Mouse (Mus musculus) megakaryocyte progenitor cell, adult 5-6 weeks (primary cell): ENCODE results near the gene Ap2b1. TPM values are rescaled to one million over a fixed set of nuclear protein-coding genes. Genes with fewer than 3 reads are reported as not detected.
"Not testable (repeated sequence)": the region's sequence is repeated elsewhere in the genome, so short reads cannot be mapped to it uniquely, and the experiment has no call there.

ENCODE experiments used
- ATAC-seq: replicated peaks from 2 replicates; pipeline ENCODE4 v1.8.0; 2016; ENCODE audit warnings: mild to moderate bottlenecking, moderate TSS enrichment, inconsistent platforms; ENCODE audit not compliant: poor library complexity
- total RNA-seq, 2 experiments: library from RNA; stranded (forward) in 1 of 2; stranded (reverse) in 1 of 2; fragments of 157-497, 149-512 nt in 1 of 2; fragments of 200-1000 nt in 1 of 2; gene quantifications; 2 replicates each; pipeline versions ENCODE4 v1.2.3 to v1.2.4; 2015 to 2017

Ap2b1 gene
- total RNA-seq, 2 experiments from 2014 or later: 51.3 to 58.5 TPM

DNA sequence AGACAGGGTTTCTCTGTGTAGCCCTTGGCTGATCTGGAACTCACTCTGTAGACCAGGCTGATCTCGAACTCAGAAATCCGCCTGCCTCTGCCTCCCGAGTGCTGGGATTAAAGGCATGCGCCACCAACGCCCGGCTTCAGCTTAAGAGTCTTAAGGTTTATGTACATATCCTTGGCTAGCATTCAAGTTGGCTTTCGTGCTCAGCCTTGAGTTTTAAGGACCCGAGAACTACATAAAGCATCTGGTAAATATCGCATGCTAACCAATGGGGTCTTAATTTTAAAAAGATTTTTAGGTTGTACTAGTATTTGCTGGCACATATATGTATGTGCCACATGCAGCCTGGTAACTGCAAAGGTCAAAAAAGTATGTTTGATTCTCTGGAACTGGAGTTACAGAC is 900 bp downstream of the Ap2b1 start:
- no peak for ATAC-seq

DNA sequence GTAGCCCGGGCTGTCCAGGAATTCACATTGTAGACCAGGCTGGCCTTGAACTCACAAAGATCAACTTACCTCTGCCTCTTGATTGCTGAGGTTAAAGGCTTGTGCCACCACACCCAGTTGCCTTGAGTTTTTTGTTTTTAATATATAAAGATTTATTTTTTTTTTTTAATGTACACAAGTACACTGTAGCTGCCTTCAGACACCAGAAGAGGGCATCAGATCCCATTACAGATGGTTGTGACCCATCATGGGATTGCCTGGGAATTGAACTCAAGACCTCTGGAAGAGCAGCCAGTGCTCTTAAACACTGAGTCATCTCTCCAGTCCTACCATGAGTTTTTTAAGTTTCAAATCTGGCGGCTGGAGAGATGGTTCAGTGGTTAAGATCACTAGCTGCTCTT is 2.6 kb downstream of the Ap2b1 start:
- ATAC-seq: no peak

DNA sequence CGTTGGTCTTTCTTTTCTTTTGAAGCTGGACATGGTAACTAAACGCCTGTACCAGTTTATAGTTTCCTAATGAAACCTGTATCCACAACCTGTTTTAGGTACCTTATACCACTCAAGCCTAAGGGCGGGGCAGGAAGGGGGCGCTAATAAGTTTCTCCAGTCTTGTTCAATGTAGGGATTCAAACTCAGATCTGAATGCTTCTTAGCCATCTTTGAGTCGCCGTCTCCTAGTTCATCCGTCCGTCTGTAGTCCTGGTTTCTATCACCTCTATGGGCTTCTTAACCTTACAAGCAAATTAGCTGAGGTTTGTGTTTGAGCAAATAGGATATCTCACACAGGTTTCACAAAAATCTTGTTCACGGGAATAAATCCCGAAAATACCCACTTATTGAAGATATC is 3.3 kb downstream of the Ap2b1 start:
- no peak for ATAC-seq

DNA sequence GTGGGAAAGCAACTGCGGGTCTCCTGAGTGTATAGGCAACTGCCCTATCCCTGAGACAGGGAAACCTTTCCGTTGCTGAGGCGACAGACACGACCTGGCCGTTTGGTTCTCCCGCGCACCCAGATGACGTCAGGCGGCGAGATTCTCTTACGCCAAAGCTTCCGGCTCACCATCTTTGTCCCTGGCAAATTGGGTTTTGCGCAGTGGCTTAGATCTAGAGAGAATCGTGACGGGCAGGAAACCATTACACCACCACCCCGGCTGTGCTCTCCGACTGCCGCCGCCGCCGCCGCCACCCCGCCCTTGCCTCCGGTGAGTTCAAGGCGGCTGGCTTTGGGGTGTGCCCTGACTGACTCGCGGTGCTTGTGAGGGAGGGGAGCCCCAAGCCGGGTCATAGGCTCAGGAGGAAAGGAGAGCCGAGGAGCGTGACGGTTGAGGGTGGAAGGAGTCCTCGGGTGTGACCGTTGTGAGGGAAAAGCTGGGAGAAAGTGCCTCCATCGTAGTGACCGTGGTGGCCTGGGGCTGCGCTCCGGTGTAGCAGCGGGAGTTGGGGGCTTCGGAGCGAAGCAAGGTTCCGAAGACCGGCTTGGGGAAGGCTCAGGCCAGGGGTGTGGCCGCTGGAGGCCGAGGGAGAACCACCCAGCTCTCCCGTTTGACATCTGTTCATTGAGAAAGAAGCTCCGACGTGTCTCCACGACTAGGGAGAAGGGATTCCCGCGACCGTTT is 3.9 kb downstream of the Ap2b1 start, which contains the start of gene Pex12:
Pex12 (minus strand) TSS at position 61 of the 726 bp plus-strand sequence.
- peak; percentile 70 for ATAC-seq

DNA sequence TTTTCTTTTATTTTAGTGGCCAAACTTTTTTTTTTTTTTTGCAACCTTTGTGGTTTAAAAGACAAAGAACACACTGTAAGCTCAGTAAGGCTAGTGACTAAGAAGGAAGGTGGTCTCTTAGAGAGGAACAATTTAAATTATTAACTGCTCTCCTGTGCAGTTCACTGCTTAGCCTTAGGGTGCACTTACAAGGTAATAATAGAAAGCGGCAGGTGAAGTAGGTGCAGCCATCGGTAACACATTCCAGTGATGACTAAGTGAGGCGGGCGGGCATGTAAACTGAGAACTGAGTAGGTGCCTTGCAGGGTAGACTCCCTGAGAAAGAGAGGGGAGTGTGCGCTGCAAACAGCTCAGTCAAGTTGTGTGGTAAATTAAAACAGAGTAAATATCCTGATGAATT is 4.9 kb downstream of the Ap2b1 start:
- ATAC-seq: no peak

DNA sequence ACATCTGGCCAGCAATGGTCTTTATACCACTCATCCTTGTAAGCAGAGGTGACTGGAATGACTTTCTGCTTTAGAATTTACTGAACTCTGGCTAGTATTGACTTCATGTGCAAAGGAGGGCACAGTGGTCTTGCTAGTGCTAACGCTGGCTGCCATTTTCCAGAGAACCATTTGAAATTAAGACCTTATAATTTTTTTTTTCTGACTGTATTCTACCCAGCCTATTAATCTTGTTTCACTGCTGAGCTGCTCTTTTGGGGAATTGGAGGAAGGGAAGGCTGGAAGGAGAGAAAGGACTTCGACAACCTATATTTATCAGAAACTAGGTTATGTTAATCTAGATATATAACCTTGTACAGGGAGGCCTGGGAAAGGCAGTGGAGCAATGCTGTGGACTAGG is 5.7 kb downstream of the Ap2b1 start:
- ATAC-seq: no peak

DNA sequence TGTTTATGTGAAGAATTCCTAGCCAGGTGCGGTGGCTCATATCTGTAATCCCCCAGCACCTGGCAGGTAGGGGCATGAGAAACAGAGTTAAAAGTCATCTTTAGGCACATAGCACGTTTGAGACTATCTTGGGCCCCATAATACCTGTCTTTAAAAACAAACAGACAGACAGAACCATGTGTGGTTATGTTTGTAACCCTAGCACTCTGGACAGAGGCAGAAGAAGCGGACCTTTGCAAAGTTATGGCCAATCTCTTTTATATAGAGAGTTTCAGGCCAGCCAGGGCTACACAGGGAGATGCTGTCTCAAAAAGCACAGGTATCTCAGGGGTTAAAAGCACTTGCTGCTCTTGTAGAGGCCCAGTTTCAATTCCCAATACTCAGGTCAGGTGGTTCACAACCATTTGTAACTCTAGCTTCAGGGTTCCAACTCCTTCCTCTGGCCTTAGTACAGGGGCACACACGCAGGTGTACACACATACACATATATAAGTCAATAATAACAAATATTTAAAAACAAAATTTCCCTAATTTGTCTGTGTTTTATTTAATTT is 8.0 kb downstream of the Ap2b1 start:
- no peak for ATAC-seq

DNA sequence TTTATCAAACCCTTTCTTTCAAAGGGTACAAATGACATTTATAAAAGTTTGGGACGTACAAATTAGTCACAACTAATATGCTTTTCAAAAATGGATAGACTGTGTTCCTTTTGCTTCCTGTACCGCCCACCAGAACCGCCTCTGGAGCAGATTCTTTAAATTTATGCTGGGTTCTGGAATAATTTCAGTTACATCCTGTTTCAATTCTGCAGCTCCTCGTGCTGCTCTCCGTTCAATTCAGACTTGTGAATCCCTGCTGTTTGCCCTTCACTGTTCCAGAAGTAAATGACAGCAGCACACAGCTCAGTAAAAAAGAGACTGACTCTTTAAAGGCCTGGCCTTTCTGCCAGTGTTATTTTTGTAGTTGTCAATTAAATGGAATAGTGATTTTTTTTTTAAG is 13.6 kb downstream of the Ap2b1 start:
- no peak for ATAC-seq

DNA sequence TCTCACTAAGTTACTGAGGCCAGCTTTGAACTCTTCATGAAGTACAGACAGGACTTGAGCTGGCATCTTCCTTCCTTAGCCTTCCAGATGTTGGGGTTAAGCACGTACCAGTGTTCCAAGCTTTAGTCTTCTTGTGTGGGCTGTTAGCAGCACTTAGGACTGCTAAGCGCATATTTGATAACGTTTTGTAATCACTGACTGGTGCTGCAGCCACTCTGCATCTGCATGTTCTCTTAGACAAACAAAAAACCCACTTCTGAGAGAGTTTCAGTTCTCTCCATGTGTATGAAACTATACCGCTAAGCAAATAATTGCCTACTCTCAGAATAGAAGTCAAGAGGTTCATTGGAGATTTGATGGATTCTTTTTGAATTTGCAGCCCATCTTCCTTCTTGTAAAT is 20.2 kb downstream of the Ap2b1 start:
- ATAC-seq: no peak

DNA sequence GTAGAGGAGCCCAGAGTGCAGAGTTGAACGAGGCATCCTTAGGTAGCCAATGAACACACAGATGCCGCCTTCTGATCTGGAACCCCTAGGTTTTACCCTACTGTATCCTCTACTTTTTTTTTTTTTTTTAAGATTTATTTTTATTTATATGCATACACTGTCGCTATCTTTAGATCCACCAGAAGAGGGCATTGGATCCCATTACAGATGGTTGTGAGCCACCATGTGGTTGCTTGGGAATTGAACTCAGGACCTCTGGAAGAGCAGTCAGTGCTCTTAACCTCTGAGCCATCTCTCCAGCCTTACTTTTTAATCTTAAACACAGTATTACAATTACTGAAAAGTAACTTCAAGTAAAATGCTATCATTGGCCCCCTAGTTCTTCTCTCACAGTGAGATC is 27.9 kb downstream of the Ap2b1 start:
- ATAC-seq: not testable (repeated sequence)

DNA sequence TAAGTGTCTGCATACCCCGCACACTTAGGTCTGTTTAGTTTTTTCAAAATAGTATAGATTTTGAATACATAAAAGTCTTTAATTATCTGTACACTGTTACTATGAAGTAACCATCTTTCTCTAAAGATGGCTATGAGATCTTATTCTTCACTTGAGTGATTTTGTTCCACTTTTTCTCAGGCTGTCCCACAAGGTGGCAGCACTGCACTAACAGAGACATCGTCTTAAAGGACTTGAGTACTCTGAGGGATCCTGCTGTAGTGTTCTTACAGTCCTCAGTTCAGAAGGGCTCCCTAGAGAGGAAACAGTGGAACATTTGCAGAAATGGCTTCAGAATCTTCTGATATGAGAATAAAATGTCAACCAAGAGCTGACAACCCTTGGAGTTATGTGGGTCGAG is 28.6 kb downstream of the Ap2b1 start:
- peak; percentile 74 for ATAC-seq

DNA sequence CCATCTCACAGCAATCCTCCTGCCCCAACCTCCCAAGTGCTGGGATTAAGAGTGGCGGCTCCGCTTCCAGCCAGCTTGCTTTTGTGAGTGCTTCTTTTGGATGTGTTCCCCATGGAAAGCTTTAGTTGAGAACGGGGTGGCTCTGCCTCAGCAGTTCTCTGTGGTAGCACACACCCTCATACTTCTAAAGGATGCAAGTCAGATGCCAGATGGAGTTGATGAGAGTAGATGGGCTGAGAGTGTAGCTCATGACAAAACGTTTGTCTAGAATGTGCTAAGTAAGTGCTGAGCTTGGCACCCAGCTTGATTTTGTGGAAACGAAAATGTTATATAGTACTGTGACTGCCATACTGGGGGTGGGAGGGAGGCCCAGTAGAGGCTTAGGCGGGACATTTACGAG is 37.0 kb downstream of the Ap2b1 start:
- no peak for ATAC-seq

DNA sequence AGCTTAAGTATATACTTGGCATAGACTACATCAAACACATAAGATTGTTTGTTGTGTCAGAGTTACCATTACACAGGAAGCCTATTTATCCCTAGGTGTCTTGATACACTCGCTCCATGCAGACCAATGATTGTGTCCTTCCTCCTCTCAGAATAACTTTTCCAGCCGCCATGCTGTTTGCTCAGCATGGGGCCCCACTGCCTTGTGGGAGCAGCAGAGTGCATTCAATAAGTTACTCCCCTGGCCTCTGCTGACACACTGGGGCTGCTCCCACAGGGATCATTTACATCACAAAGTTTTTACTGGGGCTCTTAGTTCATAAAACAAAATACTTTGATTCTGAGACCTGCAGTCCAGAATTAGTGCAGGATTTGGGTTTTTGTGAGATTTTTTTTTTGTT is 40.9 kb downstream of the Ap2b1 start:
- no peak for ATAC-seq

DNA sequence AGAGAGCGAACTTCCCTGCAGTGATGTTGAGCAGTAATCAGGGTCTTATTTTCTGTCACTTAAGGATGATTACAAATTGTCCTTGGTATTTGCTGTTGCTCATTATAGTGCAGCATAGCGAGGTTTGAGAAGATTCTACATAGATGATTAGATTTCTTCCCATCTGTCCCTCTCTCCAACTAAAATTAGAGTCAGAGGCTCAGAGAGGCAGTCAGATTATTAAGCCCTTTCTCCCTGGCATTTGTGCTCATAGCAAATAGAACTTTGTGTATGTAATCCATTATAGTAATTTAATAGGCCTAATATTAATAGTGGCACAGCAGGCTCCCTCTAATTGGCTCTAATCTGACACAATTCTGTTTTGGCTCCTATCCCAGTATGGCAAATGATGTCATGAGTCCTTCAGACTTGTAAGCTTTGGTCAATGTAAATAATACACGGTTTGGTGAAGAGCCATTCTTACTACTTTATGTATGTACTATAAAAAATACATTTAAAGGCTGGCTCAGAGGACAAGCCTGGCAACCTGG is 43.0 kb downstream of the Ap2b1 start:
- no peak for ATAC-seq

DNA sequence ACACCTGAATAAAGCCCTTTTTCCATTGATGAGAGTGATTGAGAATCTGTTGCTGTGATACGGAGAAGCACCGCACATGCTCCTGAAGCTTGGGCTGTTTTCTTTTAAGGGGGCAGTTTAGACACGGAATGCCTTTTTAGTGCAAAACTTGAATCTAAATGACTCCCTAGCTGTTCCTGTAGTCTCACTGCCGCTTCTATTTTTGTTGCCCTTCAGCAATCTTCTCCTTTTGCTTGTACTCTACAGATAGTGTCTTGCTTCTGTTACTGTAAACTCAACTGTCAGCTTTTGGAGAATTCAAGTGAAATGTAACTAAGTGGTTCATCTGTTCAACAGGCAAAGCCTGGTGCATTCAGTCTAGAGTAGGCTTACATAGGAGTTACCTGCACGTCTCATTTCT is 56.6 kb downstream of the Ap2b1 start:
- ATAC-seq: no peak

DNA sequence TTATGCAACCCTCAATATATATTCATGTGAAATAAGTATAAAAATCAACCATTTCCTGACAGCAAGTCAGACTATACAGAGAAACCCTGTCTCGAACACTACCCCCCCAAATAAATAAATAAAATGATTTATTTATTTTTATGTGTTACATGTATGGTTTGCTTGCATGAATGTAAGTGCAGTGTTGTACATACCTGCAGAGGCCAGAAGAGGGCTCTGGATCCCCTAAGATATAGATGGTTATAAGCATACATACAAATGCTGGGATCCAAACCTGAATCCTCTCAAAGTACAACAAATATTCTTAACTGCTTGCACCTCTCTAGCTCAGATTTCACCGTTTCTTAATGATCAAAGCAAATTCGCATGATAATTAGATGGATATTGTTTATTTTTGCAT is 58.6 kb downstream of the Ap2b1 start:
- ATAC-seq: peak; percentile 58

DNA sequence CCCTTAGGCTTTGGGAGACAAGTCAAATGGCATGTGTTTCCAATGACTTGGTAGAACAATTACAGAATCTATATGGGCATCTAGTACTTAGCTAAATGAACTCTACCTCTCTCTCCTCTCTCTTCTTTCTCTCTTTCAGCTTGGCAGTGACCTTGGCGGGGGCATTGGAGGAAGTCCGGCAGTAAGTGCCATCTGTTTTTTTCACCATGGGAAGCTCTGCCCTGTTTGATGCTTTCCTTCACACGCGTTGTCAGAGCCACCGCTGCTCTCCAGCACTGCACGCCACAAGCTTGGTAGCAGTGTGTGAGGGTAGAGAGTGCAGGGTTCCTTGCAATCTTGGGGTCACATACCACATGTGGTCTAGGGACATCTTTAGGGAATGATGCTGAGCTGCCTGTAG is 65.8 kb downstream of the Ap2b1 start:
- ATAC-seq: no peak

DNA sequence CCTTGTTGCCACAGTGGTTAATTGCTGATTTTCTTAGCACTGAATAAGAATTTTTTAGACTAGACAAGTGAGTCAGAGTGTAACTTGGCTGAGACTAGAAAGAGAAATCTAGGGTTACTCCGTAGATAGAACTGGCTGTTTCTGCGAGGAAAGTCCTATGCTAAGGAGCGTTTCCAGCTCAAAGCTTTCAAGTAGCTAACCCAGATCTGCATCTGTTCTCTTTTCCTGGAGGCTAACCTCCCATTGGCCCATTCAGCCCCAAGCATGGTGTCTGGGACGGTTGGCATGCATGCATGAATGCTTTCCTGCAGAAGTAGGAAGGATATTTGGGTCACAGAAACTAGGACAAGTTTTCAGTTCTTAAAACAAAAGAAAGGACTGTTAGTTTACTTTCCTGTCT is 72.4 kb downstream of the Ap2b1 start:
- ATAC-seq: no peak

DNA sequence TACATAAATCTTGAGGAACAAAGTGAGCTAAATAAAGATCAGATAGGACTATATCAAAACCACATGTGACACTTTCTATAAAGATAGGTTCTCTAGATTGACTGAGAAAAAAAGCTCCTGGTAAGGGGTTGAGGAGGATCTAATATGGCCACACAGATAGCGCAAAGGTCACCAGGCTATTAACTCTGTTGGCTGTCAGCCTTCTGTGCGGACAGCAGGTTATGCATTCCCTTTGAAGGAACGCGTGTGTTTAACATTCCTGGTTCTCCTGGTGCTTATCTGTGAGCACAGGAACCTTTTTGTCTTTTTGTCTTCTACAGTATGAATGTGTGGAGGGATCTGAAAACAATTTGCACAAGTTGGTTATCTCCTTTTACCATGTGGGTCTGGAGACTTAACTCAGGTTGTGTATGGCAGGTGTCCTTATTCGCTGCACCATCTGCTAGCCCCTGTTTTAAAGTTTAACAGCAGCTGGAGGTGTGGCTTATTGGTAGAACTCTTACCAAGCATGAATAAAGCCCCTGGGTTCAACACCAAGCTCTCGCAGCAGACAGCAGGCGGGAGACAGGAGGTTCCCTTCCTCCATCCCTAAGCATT is 81.0 kb downstream of the Ap2b1 start:
- peak; percentile 54 for ATAC-seq

DNA sequence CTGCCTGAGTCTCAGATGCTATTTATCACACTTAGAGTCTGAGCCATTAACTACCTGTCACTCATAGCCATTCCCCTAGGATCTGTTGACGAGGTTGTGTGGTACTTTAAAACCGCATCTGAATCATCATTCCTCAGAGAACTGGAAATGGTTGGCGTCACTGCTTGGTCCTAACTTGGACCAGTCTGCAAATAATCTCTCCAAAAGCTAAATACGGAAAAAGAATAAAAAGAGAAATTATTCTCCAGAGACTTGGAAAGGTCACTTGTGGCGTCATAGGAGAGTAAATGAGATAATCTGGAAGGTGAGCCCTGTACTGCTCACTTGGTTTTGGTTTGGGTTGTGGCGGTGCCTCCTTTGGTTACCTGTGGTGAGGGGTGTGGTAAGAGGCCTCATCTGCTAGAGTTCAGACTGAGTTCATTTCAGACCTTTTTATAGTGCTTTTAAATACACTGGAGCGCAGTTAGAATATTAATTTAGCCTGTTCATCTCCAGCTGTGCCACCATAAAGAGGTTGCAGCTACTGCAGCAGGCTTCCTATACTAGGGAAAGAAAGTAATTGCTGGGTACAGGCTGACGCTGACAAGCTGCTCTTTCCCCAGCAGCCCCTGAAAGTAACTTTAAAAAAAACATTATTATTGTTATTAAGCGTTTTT is 84.2 kb downstream of the Ap2b1 start:
- no peak for ATAC-seq

DNA sequence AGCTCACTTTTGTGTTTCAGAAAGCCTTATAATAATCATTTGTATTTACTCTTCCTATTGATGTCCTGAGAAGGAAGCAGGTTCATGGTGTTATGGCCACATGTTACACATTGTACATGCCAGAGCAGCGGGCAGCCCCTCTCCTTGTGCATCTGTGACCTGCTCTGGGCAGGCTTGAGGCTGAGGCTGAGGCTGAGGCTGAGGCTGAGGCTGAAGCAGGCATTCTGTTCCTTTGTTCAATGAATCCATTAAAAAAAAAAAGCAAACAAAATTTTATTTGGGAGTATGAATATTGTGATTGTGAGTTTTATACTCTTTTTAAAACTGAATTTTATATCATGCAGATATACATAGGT is 84.7 kb downstream of the Ap2b1 start:
- no peak for ATAC-seq

DNA sequence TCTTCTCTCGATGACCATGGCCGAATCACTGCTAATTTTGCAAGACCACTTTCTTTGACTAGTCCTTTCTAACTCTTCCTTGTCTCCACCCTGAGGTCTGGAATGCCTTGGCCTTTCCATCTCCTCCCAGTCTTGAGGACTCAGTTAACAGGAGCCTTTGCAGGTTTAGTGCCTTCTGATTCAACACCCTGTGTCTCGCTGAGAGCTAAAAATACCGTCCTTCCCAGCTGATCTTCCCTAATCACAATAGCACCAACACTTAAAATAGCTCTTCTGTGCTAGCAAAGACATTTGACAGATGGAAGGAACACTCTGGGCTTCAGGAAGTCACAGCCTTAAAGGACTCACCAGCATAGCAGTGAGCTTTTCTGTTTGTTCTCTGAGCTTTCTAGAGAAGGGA is 94.2 kb downstream of the Ap2b1 start:
- ATAC-seq: no peak
